Mouse (Mus musculus) intestine, embryonic 14.5 days (tissue): Measurements from ENCODE around the gene Gm37240. TPM values are rescaled to one million over a fixed set of nuclear protein-coding genes. Genes with fewer than 3 reads are reported as not detected.

ENCODE experiments used
- ATAC-seq: fragments of 200-750 bp; cut with Nextera tagmentation; replicated peaks from 2 replicates; pipeline ENCODE4 v1.8.0; 2017; ENCODE audit warnings: low read depth, moderate number of reproducible peaks, moderate TSS enrichment, moderate library complexity; ENCODE audit not compliant: low FRiP score, low TSS enrichment
- DNase-seq: peaks from one replicate; pipeline ENCODE4 v3.0.0-alpha.2; 2018; ENCODE audit warnings: low spot score
- H3K27ac ChIP-seq: fragments of 300-500 bp; sonication (generic); 2 replicates; pipeline ENCODE4 v1.5.1; 2014; ENCODE audit warnings: low read depth, mild to moderate bottlenecking, control low read depth
- H3K27me3 ChIP-seq: fragments of 300-500 bp; sonication (generic); replicated peaks from 2 replicates; pipeline ENCODE4 v1.6.1; 2014; ENCODE audit warnings: low read length, control low read depth; ENCODE audit not compliant: control insufficient read depth, insufficient read depth
- H3K36me3 ChIP-seq: fragments of 300-500 bp; sonication (generic); 2 replicates; pipeline ENCODE4 v1.6.1; 2014; ENCODE audit warnings: low read length, control low read depth; ENCODE audit not compliant: control insufficient read depth, insufficient read depth
- H3K4me1 ChIP-seq: fragments of 300-500 bp; sonication (generic); replicated peaks from 2 replicates; pipeline ENCODE4 v1.6.1; 2014; ENCODE audit warnings: low read length, control low read depth, mixed read lengths; ENCODE audit not compliant: control insufficient read depth, insufficient read depth
- H3K4me2 ChIP-seq: fragments of 300-500 bp; sonication (generic); 2 replicates; pipeline ENCODE4 v1.6.1; 2014; ENCODE audit warnings: low read length
- H3K4me3 ChIP-seq: fragments of 300-500 bp; sonication (generic); 2 replicates; pipeline ENCODE4 v1.5.1; 2014; ENCODE audit warnings: low read depth, low read length, control low read depth, mixed read lengths
- H3K9ac ChIP-seq: fragments of 300-500 bp; sonication (generic); 2 replicates; pipeline ENCODE4 v1.6.1; 2014; ENCODE audit warnings: mild to moderate bottlenecking, low read length
- H3K9me3 ChIP-seq: fragments of 300-500 bp; sonication (generic); 2 replicates; pipeline ENCODE4 v1.6.1; 2016; ENCODE audit warnings: low read length, control low read depth; ENCODE audit not compliant: control insufficient read depth
- WGBS: fragments of 180-500 bp; shearing (Covaris S2); extraction: QIAGEN DNeasy Blood & Tissue Kit; methylation state at CpG from one replicate; pipeline ENCODE4 v1.1.7; 2014; 5-methylcytosine and 5-hydroxymethylcytosine counted together
- polyA plus RNA-seq: library from polyadenylated mRNA; unstranded; fragments of >200 nt; fragmentation: Nextera tagmentation; extraction: Ambion mirVana; gene quantifications from 2 replicates; pipeline ENCODE4 v1.2.1, GENCODE M21; 2014

The Gm37240 gene
- polyA plus RNA-seq, 1 experiment from 2014 or later: 5.3 TPM

GRCm38 (mm10) chr3:84594894-84595676, 1292.2 kb downstream of the Gm37240 start:
- H3K4me1 ChIP-seq: 0 out of 2 replicates have a peak, but pooled peaks cover 3% of the 10 kb centered on the region
- 7% methylated on average over 23 of the region's 23 CpGs for WGBS
- DNase-seq (peak; percentile 53), ATAC-seq (no peak)
- H3K9me3 ChIP-seq: no peaks in the 10 kb centered on the region
- peak overlapping the region; percentile 8; the same call in 1 of the 2 replicates for H3K9ac ChIP-seq
- H3K4me3 ChIP-seq: peak overlapping the region; percentile 31
- peak overlapping the region; percentile 52 for H3K4me2 ChIP-seq
- H3K27ac ChIP-seq: no peak overlapping the region
- H3K27me3 ChIP-seq: peaks cover 3% of the 10 kb centered on the region; the same call in 1 of the 2 replicates
- H3K36me3 ChIP-seq: no peaks in the 10 kb centered on the region

- ATAC-seq (no peak), DNase-seq (no peak)
- Histone ChIP-seq H3K4me3 (no peak within 1 kb of the TSS), H3K36me3 (no peaks in the 10 kb centered on the region), H3K4me2 (no peak within 1 kb of the TSS), H3K27ac (no peak within 1 kb of the TSS), H3K4me1 (0 out of 2 replicates have a peak, but pooled peaks cover 3% of the 10 kb centered on the region), H3K27me3 (peaks cover 3% of the 10 kb centered on the region; the same call in 1 of the 2 replicates), H3K9ac (no peak within 1 kb of the TSS), H3K9me3 (no peaks in the 10 kb centered on the region)
- 85% methylated on average over 2 of the region's 2 CpGs for WGBS
These were observed 1294.0 kb downstream of the Gm37240 start, which contains the start of gene Tigd4 for GRCm38 (mm10) chr3:84593274-84593673. TSS of gene Tigd4 (plus strand) at chr3:84593574.

- 32% methylated on average over 5 of the region's 5 CpGs for WGBS
- Histone ChIP-seq H3K36me3 (no peaks in the 10 kb centered on the region), H3K27ac (no peak overlapping the region), H3K27me3 (no peaks in the 10 kb centered on the region), H3K4me3 (no peak overlapping the region), H3K9me3 (no peaks in the 10 kb centered on the region), H3K4me1 (no peaks in the 10 kb centered on the region), H3K4me2 (no peak overlapping the region), H3K9ac (no peak overlapping the region)
- DNase-seq (no peak), ATAC-seq (no peak)
These were observed 1300.6 kb downstream of the Gm37240 start for GRCm38 (mm10) chr3:84586736-84587135.

- H3K4me1 ChIP-seq: peaks cover 12% of the 10 kb centered on the region
- H3K4me3 ChIP-seq: peak overlapping the region; percentile 87
- H3K27ac ChIP-seq: peak overlapping the region; percentile 93
- no peaks in the 10 kb centered on the region for H3K36me3 ChIP-seq
- WGBS: under 1% methylated on average over 27 of the region's 27 CpGs
- peak overlapping the region; percentile 77 for H3K9ac ChIP-seq
- DNase-seq (no peak), ATAC-seq (no peak)
- H3K27me3 ChIP-seq: no peaks in the 10 kb centered on the region
- peak overlapping the region; percentile 66 for H3K4me2 ChIP-seq
- no peaks in the 10 kb centered on the region for H3K9me3 ChIP-seq
These were observed 1304.4 kb downstream of the Gm37240 start for GRCm38 (mm10) chr3:84582913-84583276.

GRCm38 (mm10) chr3:84582023-84582912, 1305.0 kb downstream of the Gm37240 start, which contains the start of gene Arfip1:
TSS of gene Arfip1 (minus strand) at chr3:84582625.
- H3K4me3 ChIP-seq: peak within 1 kb of the TSS; percentile 87
- no peaks in the 10 kb centered on the region for H3K9me3 ChIP-seq
- no peaks in the 10 kb centered on the region for H3K36me3 ChIP-seq
- DNase-seq (peak; percentile 100), ATAC-seq (peak; percentile 100)
- no peaks in the 10 kb centered on the region for H3K27me3 ChIP-seq
- H3K4me2 ChIP-seq: peak within 1 kb of the TSS; percentile 66
- H3K9ac ChIP-seq: peak within 1 kb of the TSS; percentile 77
- peak within 1 kb of the TSS; percentile 93 for H3K27ac ChIP-seq
- peaks cover 12% of the 10 kb centered on the region for H3K4me1 ChIP-seq
- WGBS: under 1% methylated on average over 69 of the region's 70 CpGs

- DNase-seq (no peak), ATAC-seq (no peak)
- no peaks in the 10 kb centered on the region for H3K9me3 ChIP-seq
- peak overlapping the region; percentile 93 for H3K27ac ChIP-seq
- peak overlapping the region; percentile 87 for H3K4me3 ChIP-seq
- no peaks in the 10 kb centered on the region for H3K27me3 ChIP-seq
- H3K4me1 ChIP-seq: peaks cover 12% of the 10 kb centered on the region
- H3K4me2 ChIP-seq: peak overlapping the region; percentile 66
- H3K9ac ChIP-seq: peak overlapping the region; percentile 77
- no peaks in the 10 kb centered on the region for H3K36me3 ChIP-seq
- 0% methylated on average over 4 of the region's 4 CpGs for WGBS
These were observed 1305.7 kb downstream of the Gm37240 start for GRCm38 (mm10) chr3:84581696-84582022.

GRCm38 (mm10) chr3:84580716-84581115, 1306.6 kb downstream of the Gm37240 start:
- ATAC-seq (no peak), DNase-seq (no peak)
- Histone ChIP-seq H3K4me1 (peaks cover 12% of the 10 kb centered on the region), H3K9ac (no peak overlapping the region), H3K36me3 (no peaks in the 10 kb centered on the region), H3K27me3 (no peaks in the 10 kb centered on the region), H3K9me3 (no peaks in the 10 kb centered on the region), H3K4me3 (peak overlapping the region; percentile 87; the same call in 1 of the 2 replicates), H3K4me2 (peak overlapping the region; percentile 66), H3K27ac (no peak overlapping the region)
- 31% methylated on average over 4 of the region's 4 CpGs for WGBS

GRCm38 (mm10) chr3:84570501-84570900, 1316.8 kb downstream of the Gm37240 start:
- Histone ChIP-seq H3K4me2 (no peak overlapping the region), H3K36me3 (no peaks in the 10 kb centered on the region), H3K4me3 (no peak overlapping the region), H3K27me3 (no peaks in the 10 kb centered on the region), H3K9ac (no peak overlapping the region), H3K27ac (no peak overlapping the region), H3K4me1 (no peaks in the 10 kb centered on the region), H3K9me3 (no peaks in the 10 kb centered on the region)
- 88% methylated on average over 3 of the region's 3 CpGs for WGBS
- DNase-seq: no peak
- no peak for ATAC-seq
